Mouse (Mus musculus): ENCODE measurements around the gene Plcl2.
A peak's percentile ranks its signal among the peaks of the same experiment; 100 is the strongest.

Plcl2 gene

GRCm38 (mm10) chr17:50509251-50510104 is at the start of gene Plcl2:
Gene Plcl2 (plus strand): TSS chr17:50509403.
- peak; percentile 59 for DNase-seq

GRCm38 (mm10) chr17:50460301-50460700 is 48.9 kb upstream of the Plcl2 start:
- DNase-seq, result no peak

GRCm38 (mm10) chr17:50467438-50467837 is 41.8 kb upstream of the Plcl2 start:
- DNase-seq, result no peak

GRCm38 (mm10) chr17:50469126-50469525 is 40.1 kb upstream of the Plcl2 start:
- DNase-seq, result no peak

- peak; percentile 34 for DNase-seq
These were observed 39.4 kb upstream of the Plcl2 start for GRCm38 (mm10) chr17:50469543-50470431.

GRCm38 (mm10) chr17:50470432-50471078 is 38.6 kb upstream of the Plcl2 start:
- DNase-seq, result peak; percentile 63

GRCm38 (mm10) chr17:50471230-50471629 is 38.0 kb upstream of the Plcl2 start:
- peak; percentile 63 for DNase-seq

- no peak for DNase-seq
These were observed 31.9 kb upstream of the Plcl2 start for GRCm38 (mm10) chr17:50477277-50477676.

- DNase-seq, result no peak
These were observed 28.3 kb upstream of the Plcl2 start for GRCm38 (mm10) chr17:50480867-50481266.

GRCm38 (mm10) chr17:50483700-50484099 is 25.5 kb upstream of the Plcl2 start:
- DNase-seq, result no peak

GRCm38 (mm10) chr17:50484981-50485380 is 24.2 kb upstream of the Plcl2 start:
- DNase-seq, result no peak

- DNase-seq, result no peak
These were observed 22.1 kb upstream of the Plcl2 start for GRCm38 (mm10) chr17:50487058-50487618.

GRCm38 (mm10) chr17:50487670-50488069 is 21.5 kb upstream of the Plcl2 start:
- peak; percentile 14 for DNase-seq

GRCm38 (mm10) chr17:50488406-50488805 is 20.8 kb upstream of the Plcl2 start:
- no peak for DNase-seq

- no peak for DNase-seq
These were observed 20.3 kb upstream of the Plcl2 start for GRCm38 (mm10) chr17:50488895-50489294.

GRCm38 (mm10) chr17:50490644-50491430 is 18.4 kb upstream of the Plcl2 start:
- DNase-seq, result no peak

- no peak for DNase-seq
These were observed 17.7 kb upstream of the Plcl2 start for GRCm38 (mm10) chr17:50491496-50491895.

GRCm38 (mm10) chr17:50495216-50495889 is 13.8 kb upstream of the Plcl2 start:
- no peak for DNase-seq

GRCm38 (mm10) chr17:50498062-50498697 is 11.0 kb upstream of the Plcl2 start:
- DNase-seq, result no peak

GRCm38 (mm10) chr17:50499091-50499790 is 10.0 kb upstream of the Plcl2 start:
- DNase-seq, result no peak

Measured in kidney, postnatal 14 days (tissue).